Mouse (Mus musculus) gastrocnemius, postnatal 36 days (tissue): ENCODE measurements around the gene Polr3h. TPM values are rescaled to one million over a fixed set of nuclear protein-coding genes. Genes with fewer than 3 reads are reported as not detected.

Source experiments
- DNase-seq, 2 experiments: peaks; one replicate each; pipeline ENCODE4 v3.0.0; 2022
- intact Hi-C: fragments of 180-260 bp; cut with DNase I; formaldehyde crosslinking; loops from one replicate; pipeline ENCODE4 v1.15.1; 2025
- total RNA-seq, 2 experiments: library from RNA; stranded (reverse); gene quantifications; 2 replicates each; pipeline ENCODE4 v1.2.3; 2021

The Polr3h gene
- total RNA-seq, 2 experiments from 2014 or later: 7.7 TPM

DNA sequence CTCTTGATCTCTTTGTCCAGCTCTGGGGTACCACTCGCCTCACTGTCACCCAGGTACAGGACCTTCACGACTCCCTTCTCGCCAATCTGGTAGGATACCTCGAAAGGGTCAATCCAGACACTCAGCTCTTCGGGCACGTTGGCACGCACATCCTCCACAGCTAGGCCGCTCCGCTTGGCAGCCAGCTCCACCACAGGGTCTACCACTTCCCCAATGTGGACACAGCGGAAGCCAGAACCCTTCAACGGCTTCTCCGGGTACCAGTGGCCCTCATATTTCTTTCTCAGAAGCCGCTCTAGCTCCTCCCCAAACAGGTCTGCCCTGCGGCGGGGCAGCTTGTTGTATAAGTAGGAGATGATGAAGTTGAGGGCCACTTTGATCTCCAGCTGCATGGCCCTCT is 74.7 kb downstream of the Polr3h start:
- intact Hi-C loops: no loop called here
- no peak for DNase-seq

DNA sequence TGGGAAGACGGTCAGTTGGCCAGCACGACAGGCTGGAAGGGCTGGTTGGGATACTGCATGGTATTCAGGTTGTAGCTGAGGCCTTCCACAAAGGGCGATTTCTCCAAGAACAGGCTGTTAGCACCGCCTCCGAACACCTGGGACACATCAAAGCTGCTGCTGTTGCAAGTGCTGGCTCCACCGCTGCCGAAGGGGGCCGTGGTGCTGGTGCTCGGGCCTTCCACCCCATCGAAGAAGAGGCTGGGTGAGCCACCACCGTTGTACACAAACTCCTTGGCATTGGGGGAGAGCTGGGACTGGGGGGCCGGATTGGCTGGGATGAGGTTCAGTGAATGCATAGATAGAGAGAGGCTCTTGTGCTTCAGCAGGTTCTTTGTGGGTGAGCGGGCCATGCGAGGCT is 75.3 kb downstream of the Polr3h start:
- intact Hi-C loops: no loop called here
- DNase-seq: no peak

DNA sequence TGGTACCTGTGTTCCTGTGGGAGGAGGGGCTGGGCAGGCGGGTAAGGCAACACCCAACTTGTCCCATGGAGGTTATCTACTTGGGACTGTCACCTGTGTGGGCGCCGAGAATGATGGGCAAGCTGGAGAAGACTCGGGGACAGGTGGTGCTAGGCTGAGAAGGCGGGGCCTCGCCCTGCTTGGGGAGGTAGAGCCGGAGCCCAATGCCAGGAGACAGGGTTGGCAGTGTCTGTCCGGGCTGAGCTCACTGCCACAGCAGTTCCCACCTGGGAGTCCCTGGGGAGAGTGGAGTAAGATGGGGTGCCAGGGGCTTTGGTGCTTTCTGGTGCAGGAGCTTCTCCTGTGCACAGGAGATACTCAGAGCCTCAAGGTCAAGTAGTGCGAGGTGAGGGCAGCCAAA is 76.9 kb downstream of the Polr3h start:
- intact Hi-C loops: no loop called here
- peak in 1 of 2 experiments; percentile 46 for DNase-seq

DNA sequence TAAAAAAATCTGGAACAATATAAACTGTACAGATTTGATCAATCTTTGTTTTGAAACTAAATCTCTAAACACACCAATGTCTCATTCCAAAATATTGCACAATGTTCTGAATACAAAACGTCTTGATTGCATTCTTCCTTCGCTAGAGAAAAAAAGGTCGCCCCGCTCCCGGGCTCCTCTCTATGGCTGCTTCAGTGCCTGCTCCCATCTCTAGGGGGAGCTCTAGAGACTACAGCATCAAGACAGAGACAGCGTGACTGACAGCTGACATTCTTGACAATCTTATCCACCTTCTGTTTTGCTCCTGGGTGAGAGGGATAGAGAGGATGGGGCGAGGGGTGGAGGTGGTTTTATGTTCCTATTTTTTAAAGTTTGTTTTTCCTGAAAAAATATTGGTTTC is 77.7 kb downstream of the Polr3h start:
- peak in 1 of 2 experiments; percentile 54 for DNase-seq
- intact Hi-C loops: no loop called here

- no peak for DNase-seq
- intact Hi-C loops: no loop called here
Measured at GRCm38 (mm10) chr15:81847861-81848260, 78.2 kb downstream of the Polr3h start.

DNA sequence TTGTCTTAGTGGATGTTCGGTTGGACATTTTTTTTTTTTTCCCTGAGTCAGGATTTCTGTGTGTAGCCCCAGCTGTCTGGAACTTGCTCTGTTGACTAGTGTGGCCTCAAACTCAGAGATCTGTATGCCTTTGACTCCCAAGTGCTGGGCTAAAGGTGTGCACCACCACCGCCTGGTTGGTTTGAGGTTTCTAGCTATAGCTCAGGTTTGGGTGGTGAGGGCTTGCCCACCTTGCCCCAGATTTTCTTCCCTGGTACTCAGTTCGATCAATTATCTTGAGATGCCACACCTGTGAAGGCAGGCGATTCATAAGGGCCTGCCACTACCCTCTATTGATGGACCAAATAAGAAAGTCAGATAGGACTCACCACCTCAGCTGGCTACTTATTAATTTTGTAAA is 78.9 kb downstream of the Polr3h start:
- intact Hi-C loops: no loop called here
- DNase-seq: no peak

GRCm38 (mm10) chr15:81846755-81847154 is 79.3 kb downstream of the Polr3h start:
- peak in 1 of 2 experiments; percentile 36 for DNase-seq
- intact Hi-C loops: no loop called here

DNA sequence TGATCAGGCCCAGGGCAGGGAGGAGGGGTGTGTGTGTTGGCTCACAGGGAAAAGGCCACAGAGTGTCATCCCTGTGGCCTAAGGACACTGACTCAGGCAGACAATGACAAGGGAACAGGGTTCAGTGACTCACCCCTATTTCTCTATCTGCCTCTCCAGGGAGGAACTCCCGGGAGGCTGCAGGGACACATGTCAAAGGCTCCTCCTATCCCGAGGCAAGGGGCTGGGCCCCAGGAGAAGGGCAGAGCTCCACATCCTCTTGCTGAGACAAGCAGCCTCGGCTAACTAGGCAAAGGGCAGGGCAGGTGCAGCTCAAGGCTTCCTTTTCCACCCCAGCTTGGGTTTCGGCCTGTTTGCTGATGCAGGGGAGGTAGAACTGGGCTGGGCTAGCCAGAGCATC is 80.3 kb downstream of the Polr3h start:
- peak in 1 of 2 experiments; percentile 75 for DNase-seq
- intact Hi-C loops: no loop called here

DNA sequence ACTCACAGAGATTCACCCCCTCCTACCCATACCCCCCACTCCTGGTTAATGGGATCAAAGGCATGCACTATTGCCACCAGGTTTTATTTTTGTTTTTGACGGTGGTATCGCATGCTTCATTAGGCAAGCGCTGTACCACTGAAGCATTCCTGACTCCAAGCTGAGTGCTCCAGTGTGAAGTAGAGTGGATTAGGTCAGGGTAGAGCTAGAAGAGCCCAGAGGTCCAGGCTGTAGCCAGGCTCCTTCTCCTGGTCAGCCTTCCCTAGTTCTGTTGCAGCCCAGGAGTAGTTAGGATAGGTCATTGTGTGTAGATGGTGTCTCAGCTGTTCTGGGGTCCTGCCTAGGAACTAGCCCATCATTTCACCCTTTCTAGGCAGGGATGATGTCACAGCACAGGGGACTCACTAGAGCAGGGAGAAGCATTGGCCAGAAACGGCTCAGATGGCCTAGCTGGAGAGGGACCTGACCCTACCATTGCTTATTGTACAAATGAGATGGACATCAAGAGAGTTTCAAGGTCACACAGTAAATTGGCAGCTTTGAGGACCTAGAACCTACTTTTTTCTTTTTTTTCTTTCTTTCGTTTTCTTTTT is 80.9 kb downstream of the Polr3h start:
- DNase-seq: no peak
- intact Hi-C loops: no loop called here

DNA sequence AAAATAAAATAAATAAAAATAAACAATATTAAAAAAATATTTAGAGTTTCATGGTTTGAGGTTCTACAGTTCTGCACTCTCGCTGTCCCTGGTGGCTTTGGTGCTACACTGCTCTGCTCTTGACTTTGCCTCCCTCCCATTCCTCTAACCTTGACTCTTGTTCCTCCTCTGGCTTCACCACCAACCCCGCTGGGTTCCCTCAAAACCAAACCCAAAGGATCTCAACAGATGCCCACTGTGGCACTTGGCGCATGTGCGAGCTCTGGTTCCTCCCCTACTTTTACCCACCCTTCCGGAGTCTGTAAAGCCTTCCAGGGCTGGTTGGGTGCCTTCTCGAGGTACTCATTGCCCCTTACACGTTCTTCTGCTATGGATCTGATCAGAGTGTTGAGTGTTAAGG is 83.8 kb downstream of the Polr3h start:
- intact Hi-C loops: no loop called here
- no peak for DNase-seq

- DNase-seq: no peak
- intact Hi-C loops: no loop called here
Measured at GRCm38 (mm10) chr15:81840306-81840705, 85.7 kb downstream of the Polr3h start.

DNA sequence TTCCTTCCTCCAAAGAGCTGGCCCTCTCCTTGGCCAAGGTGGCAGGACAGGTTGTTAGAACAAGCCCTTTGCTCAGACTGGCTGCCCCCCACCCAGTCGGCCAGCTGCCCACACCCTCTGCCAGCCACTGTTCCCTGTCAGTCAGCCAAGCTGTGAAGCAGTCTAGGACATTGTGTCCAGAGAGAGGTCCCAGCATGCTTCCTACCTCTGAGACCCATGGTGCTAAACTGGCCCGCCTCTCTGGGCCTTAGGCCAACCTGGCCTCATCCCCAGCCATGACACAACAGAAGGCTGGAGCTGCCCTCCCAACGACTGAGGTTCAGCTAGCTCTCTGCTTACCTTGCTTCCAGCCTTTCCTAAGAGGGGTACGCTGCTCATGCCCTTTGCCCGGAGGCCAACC is 86.4 kb downstream of the Polr3h start:
- intact Hi-C loops: no loop called here
- peak; percentile 94 for DNase-seq

DNA sequence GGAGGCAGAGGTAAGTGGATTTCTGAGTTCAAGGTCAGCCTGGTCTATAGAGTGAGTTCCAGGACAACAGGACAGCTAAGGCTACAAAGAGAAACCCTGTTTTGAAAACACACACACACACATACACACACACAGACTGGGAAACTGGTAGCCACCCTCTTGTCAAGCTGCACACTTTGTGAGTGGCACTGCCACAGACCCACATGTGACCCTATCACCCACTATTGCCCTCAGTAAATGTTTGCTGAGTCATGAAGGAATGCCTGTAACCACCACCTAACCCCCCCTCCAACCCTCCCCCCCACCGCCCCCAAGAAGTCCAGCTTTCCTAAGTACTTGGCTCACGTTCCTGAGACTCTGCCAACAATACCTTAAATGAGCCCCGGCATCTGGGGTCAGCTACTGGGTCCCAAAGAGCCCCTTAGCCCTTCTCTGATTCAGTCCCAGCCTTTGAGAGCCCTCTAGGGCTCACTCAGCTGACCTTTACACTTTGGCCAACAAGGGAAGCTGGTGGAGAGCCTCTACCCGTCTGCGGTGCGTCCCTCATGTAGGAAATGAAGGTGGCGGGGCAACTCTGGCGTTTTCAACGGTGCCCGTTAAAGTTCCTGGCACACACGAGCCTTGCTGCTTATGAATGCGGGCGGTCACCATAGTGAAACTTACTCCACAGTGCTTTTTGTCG is 87.3 kb downstream of the Polr3h start:
- intact Hi-C loops: no loop called here
- DNase-seq: no peak

Other genes with a start within 250 kb of the Polr3h start
- gene Chadl, start 229.0 kb downstream of the Polr3h start, total RNA-seq: 1 to 10 TPM in 1 of 2 experiments, under 1 TPM in 1; 0.67 to 1.4 TPM
- gene Zc3h7b, start 181.2 kb downstream of the Polr3h start, total RNA-seq: 10 to 100 TPM; 27.3 to 28.3 TPM
- gene Rangap1, start 180.7 kb downstream of the Polr3h start, total RNA-seq: 10 to 100 TPM; 18.9 to 19.5 TPM
- 100 to 1,000 TPM; 167 to 181 TPM for gene Tef, start 123.8 kb downstream of the Polr3h start, total RNA-seq
- gene Tob2, start 67.4 kb downstream of the Polr3h start, total RNA-seq: 100 to 1,000 TPM in 1 of 2 experiments, 10 to 100 TPM in 1; 90.3 to 144 TPM
- 10 to 100 TPM; 38.1 to 39.4 TPM for gene Phf5a, start 54.3 kb downstream of the Polr3h start, total RNA-seq
- 1,000 to 10,000 TPM; 1,185 to 1,290 TPM for gene Aco2, start 53.9 kb downstream of the Polr3h start, total RNA-seq
- 1 to 10 TPM; 1.8 to 2.3 TPM for gene Csdc2, start 10.5 kb upstream of the Polr3h start, total RNA-seq
- gene Pmm1, start 34.7 kb upstream of the Polr3h start, total RNA-seq: 10 to 100 TPM; 14.7 to 15.5 TPM
- not detected for gene 1700029P11Rik, start 54.3 kb upstream of the Polr3h start, total RNA-seq
- 10 to 100 TPM; 17.8 to 22.9 TPM for gene Xrcc6, start 61.6 kb upstream of the Polr3h start, total RNA-seq
- gene Desi1, start 107.6 kb upstream of the Polr3h start, total RNA-seq: 10 to 100 TPM; 16.7 to 17.7 TPM
- gene Snu13, start 121.4 kb upstream of the Polr3h start, total RNA-seq: 10 to 100 TPM; 36.0 to 47.5 TPM
- not detected for gene 4930407I10Rik, start 132.9 kb upstream of the Polr3h start, total RNA-seq
- under 1 TPM; 0.08 to 0.15 TPM for gene Mei1, start 143.8 kb upstream of the Polr3h start, total RNA-seq
- gene Ccdc134, start 201.7 kb upstream of the Polr3h start, total RNA-seq: 10 to 100 TPM; 10.2 to 17.0 TPM
- 1 to 10 TPM; 9.2 to 9.8 TPM for gene Srebf2, start 220.9 kb upstream of the Polr3h start, total RNA-seq